Mouse (Mus musculus): ENCODE measurements around the gene Poc1a.

DNA sequence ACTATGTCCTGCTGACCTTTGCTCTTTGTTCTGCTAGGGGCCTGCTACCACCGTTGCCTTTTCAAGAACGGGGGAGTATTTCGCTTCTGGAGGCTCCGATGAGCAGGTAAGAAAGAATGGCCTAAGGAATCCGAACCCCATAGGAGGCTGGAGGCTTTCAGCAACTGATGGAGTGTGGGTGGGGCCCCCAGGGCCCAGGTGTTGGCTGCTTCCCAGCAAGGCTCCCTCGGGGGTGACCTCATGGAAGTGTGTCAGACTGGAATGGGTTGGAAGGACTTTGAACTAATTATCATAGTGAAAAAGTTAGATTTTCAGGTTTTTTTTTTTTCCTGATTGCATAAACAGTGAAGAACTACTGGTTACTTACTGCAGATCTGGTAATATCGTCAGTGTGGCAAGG, 24.4 kb downstream of the Poc1a start:
- no peak for TF ChIP-seq CTCF (conservative IDR thresholded peaks at IDR 0.05; ENCODE audit: low read length)
- no peak for TF ChIP-seq NANOG (IDR thresholded peaks at IDR 0.05; ENCODE audit: borderline replicate concordance, low read length)
- TF ChIP-seq POU5F1 (IDR thresholded peaks at IDR 0.05; ENCODE audit: borderline replicate concordance, low read length): no peak

Data from E14TG2a.4 (cell line).